Mouse (Mus musculus) heart, adult 8-10 months (tissue): ENCODE measurements at regions not wholly inside any gene's neighbourhood (a gene's known extent, or its start where the extent isn't known, plus 50 kb on each side); places are given as distances from the start of the nearest gene placed in this dataset.
A peak's percentile ranks its signal among the peaks of the same experiment; 100 is the strongest.

ENCODE experiments used
- DNase-seq: peaks from one replicate; pipeline ENCODE4 v3.0.0; 2022; ENCODE audit warnings: low spot score

GRCm38 (mm10) chr2:178596312-178597083 lies 166.2 kb downstream of the Cdh26 start:
- DNase-seq, result peak; percentile 11

GRCm38 (mm10) chr2:178597084-178597470 lies 166.7 kb downstream of the Cdh26 start:
- no peak for DNase-seq

GRCm38 (mm10) chr2:178598371-178598770 lies 168.0 kb downstream of the Cdh26 start:
- no peak for DNase-seq

- no peak for DNase-seq
These were observed 168.5 kb downstream of the Cdh26 start for GRCm38 (mm10) chr2:178598836-178599235.

- no peak for DNase-seq
These were observed 173.1 kb downstream of the Cdh26 start for GRCm38 (mm10) chr2:178603443-178603842.

- DNase-seq, result peak; percentile 54
These were observed 176.4 kb downstream of the Cdh26 start for GRCm38 (mm10) chr2:178606733-178607132.

- no peak for DNase-seq
These were observed 180.1 kb downstream of the Cdh26 start for GRCm38 (mm10) chr2:178610211-178610975.

GRCm38 (mm10) chr2:178614761-178615160 lies 184.4 kb downstream of the Cdh26 start:
- no peak for DNase-seq

- no peak for DNase-seq
These were observed 192.5 kb downstream of the Cdh26 start for GRCm38 (mm10) chr2:178622801-178623200.

GRCm38 (mm10) chr2:178624475-178624874 lies 194.1 kb downstream of the Cdh26 start:
- no peak for DNase-seq

GRCm38 (mm10) chr2:178624907-178625306 lies 194.6 kb downstream of the Cdh26 start:
- DNase-seq, result no peak

- DNase-seq, result peak; percentile 16
These were observed 199.4 kb downstream of the Cdh26 start for GRCm38 (mm10) chr2:178629756-178630155.

GRCm38 (mm10) chr2:178630511-178630910 lies 200.2 kb downstream of the Cdh26 start:
- DNase-seq, result no peak

- peak; percentile 9 for DNase-seq
These were observed 201.0 kb downstream of the Cdh26 start for GRCm38 (mm10) chr2:178631336-178631735.

- no peak for DNase-seq
These were observed 201.6 kb downstream of the Cdh26 start for GRCm38 (mm10) chr2:178631966-178632365.

GRCm38 (mm10) chr2:178632831-178633585 lies 202.7 kb downstream of the Cdh26 start:
- DNase-seq, result no peak

GRCm38 (mm10) chr2:178634116-178634515 lies 203.8 kb downstream of the Cdh26 start:
- no peak for DNase-seq

- no peak for DNase-seq
These were observed 205.4 kb downstream of the Cdh26 start for GRCm38 (mm10) chr2:178635685-178636084.

- DNase-seq, result no peak
These were observed 206.6 kb downstream of the Cdh26 start for GRCm38 (mm10) chr2:178636901-178637300.

- no peak for DNase-seq
These were observed 212.1 kb downstream of the Cdh26 start for GRCm38 (mm10) chr2:178642137-178643052.

GRCm38 (mm10) chr2:178643053-178643402 lies 212.7 kb downstream of the Cdh26 start:
- no peak for DNase-seq
